Mouse (Mus musculus) hindbrain, postnatal 0 days (tissue): ENCODE measurements around the gene Nav2. TPM values are rescaled to one million over a fixed set of nuclear protein-coding genes. Genes with fewer than 3 reads are reported as not detected.

Experiments
- ATAC-seq: fragments of 200-750 bp; cut with Nextera tagmentation; 2 replicates; pipeline ENCODE4 v1.8.0; 2017; ENCODE audit warnings: mild to moderate bottlenecking, moderate TSS enrichment, moderate library complexity
- DNase-seq: peaks from one replicate; pipeline ENCODE4 v3.0.0-alpha.2; 2015; ENCODE audit warnings: low spot score
- H3K27ac ChIP-seq: fragments of 300-500 bp; sonication (generic); 2 replicates; pipeline ENCODE4 v1.5.1; 2014; ENCODE audit warnings: mild to moderate bottlenecking
- H3K27me3 ChIP-seq: fragments of 300-500 bp; sonication (generic); 2 replicates; pipeline ENCODE4 v1.6.1; 2014; ENCODE audit warnings: low read length, mixed read lengths; ENCODE audit not compliant: insufficient read depth
- H3K36me3 ChIP-seq: fragments of 300-500 bp; sonication (generic); 2 replicates; pipeline ENCODE4 v1.6.1; 2014; ENCODE audit warnings: low read length, mixed read lengths; ENCODE audit not compliant: insufficient read depth
- H3K4me1 ChIP-seq: fragments of 300-500 bp; sonication (generic); 2 replicates; pipeline ENCODE4 v1.6.1; 2014; ENCODE audit warnings: antibody characterized with exemption, low read length, mixed read lengths; ENCODE audit not compliant: insufficient read depth
- H3K4me2 ChIP-seq: fragments of 300-500 bp; sonication (generic); 2 replicates; pipeline ENCODE4 v1.6.1; 2014; ENCODE audit warnings: low read depth, mild to moderate bottlenecking, low read length, moderate library complexity, mixed read lengths
- H3K4me3 ChIP-seq: fragments of 300-500 bp; sonication (generic); 2 replicates; pipeline ENCODE4 v1.5.1; 2014; ENCODE audit warnings: low read length
- H3K9ac ChIP-seq: fragments of 300-500 bp; sonication (generic); replicated peaks from 2 replicates; pipeline ENCODE4 v1.6.1; 2014; ENCODE audit warnings: mild to moderate bottlenecking, low read length, moderate library complexity, mixed read lengths
- H3K9me3 ChIP-seq: fragments of 300-500 bp; sonication (generic); 2 replicates; pipeline ENCODE4 v1.6.1; 2016; ENCODE audit warnings: low read length, mixed read lengths
- CTCF ChIP-seq: IDR thresholded peaks from 2 replicates; pipeline ENCODE4 v1.5.1; 2016; ENCODE audit warnings: antibody characterized with exemption, control low read depth, low read depth
- WGBS: fragments of 180-500 bp; shearing (Covaris S2); extraction: QIAGEN DNeasy Blood & Tissue Kit; methylation state at CpG from one replicate; pipeline ENCODE4 v1.1.7; 2014; 5-methylcytosine and 5-hydroxymethylcytosine counted together
- polyA plus RNA-seq: library from polyadenylated mRNA; unstranded; fragments of >200 nt; fragmentation: Nextera tagmentation; extraction: Ambion mirVana; gene quantifications from 2 replicates; pipeline ENCODE4 v1.2.1, GENCODE M21; 2015
- total RNA-seq: library from RNA; depleted of rRNA; stranded (reverse); fragments of >200 nt; gene quantifications from 2 replicates; pipeline ENCODE4 v1.2.3, GENCODE M21; 2014

Gene Nav2
- total and polyA plus RNA-seq, 2 experiments from 2014 or later: 20.1 to 64.7 TPM

DNA sequence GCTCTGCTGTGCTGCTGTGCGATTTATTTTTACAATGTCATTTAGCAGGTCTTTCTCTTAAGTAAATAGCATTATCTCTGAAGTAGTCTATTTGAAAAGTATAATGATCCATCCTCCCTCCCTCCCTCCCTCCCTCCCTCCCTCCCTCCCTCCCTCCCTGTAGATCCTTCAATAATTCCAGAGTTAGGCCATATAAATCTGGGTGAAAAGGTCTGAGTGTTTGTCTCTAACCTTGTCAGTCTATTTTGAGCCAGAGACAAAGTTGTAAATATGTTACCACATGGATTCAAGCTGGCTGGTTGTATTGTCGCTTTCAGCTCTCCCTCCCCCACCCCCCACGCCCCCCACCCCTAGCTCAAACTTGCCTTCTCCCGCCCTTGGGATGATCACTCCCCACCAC is 619.4 kb downstream of the Nav2 start:
- WGBS: 23% methylated on average over 4 of the region's 4 CpGs
- DNase-seq (no peak), ATAC-seq (no peak)
- H3K4me1 ChIP-seq: 0 out of 2 replicates have a peak, but pooled peaks cover 5% of the 10 kb centered on the region
- H3K4me2 ChIP-seq: no peak overlapping the region
- H3K9ac ChIP-seq: no peak overlapping the region
- TF ChIP-seq CTCF: no peak
- no peaks in the 10 kb centered on the region for H3K36me3 ChIP-seq
- H3K4me3 ChIP-seq: no peak overlapping the region
- H3K27ac ChIP-seq: no peak overlapping the region
- H3K9me3 ChIP-seq: no peaks in the 10 kb centered on the region
- H3K27me3 ChIP-seq: no peaks in the 10 kb centered on the region

DNA sequence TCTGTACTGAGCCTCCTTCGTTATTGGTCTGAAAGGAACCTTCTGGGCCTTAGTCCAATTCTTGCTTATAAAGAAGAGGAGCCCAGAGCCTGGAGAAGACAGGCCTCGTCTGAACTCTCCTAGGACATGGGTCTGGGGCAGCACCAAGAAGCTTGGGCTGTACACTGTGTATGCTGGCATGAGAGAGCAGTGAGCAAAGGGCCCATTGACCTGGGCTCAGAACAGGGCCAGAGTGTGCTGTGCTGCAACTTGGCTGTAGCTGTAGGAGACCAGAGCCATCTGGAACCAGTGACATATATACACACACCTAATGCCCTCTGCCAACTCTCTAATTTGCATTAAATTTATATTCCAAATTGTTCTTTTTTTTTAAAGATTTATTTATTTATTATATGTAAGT is 621.0 kb downstream of the Nav2 start:
- Histone ChIP-seq H3K4me2 (no peak overlapping the region), H3K9me3 (no peaks in the 10 kb centered on the region), H3K4me3 (no peak overlapping the region), H3K27me3 (no peaks in the 10 kb centered on the region), H3K36me3 (no peaks in the 10 kb centered on the region), H3K4me1 (no peaks in the 10 kb centered on the region), H3K27ac (no peak overlapping the region), H3K9ac (no peak overlapping the region)
- 58% methylated on average over 2 of the region's 2 CpGs for WGBS
- TF ChIP-seq CTCF: no peak
- DNase-seq: no peak
- ATAC-seq: no peak

DNA sequence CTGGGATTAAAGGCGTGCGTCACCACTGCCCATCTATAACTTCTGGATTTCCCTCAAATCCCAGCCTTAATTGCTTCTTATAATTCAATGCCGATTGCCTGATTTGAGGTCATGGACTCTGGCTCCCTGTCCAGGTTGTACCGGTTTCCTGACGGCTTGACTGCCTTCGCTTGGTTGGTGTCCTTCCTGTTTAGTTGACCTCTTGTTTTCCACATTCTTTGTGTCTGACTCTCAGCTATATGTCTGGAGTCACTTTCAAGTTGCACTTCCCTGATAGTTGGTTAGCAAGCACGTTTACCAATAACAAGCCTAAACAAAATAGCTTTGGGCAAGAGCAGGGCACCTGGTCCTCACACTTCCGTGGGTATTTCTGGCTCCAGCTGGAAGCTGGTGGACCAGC is 625.1 kb downstream of the Nav2 start:
- Histone ChIP-seq H3K4me1 (no peaks in the 10 kb centered on the region), H3K4me2 (no peak overlapping the region), H3K9ac (no peak overlapping the region), H3K27me3 (no peaks in the 10 kb centered on the region), H3K27ac (no peak overlapping the region), H3K9me3 (no peaks in the 10 kb centered on the region), H3K36me3 (0 out of 2 replicates have a peak, but pooled peaks cover 4% of the 10 kb centered on the region), H3K4me3 (no peak overlapping the region)
- no peak for TF ChIP-seq CTCF
- no peak for ATAC-seq
- 83% methylated on average over 8 of the region's 8 CpGs for WGBS
- DNase-seq: no peak

DNA sequence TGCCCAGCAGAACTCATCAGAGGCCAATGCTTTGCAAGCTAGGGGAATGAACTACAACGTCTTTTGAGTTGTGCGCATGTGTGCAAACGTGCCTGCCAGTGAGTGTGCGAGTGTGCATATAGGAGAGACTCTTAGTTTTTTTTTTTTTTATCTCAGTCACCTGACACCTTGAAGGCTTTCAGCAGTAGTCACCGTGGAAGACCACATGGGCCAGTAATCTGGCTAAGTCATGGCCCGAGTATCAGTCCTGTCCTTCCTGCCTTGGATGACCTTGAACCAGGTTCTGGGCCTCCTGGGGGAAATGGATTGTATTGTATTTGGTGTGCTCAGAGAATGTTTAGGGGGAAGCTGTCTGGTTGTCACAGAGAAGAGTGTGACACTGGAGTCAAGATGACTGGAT is 625.7 kb downstream of the Nav2 start:
- DNase-seq (no peak), ATAC-seq (no peak)
- no peaks in the 10 kb centered on the region for H3K27me3 ChIP-seq
- no peak overlapping the region for H3K27ac ChIP-seq
- H3K36me3 ChIP-seq: 0 out of 2 replicates have a peak, but pooled peaks cover 4% of the 10 kb centered on the region
- TF ChIP-seq CTCF: no peak
- H3K4me1 ChIP-seq: no peaks in the 10 kb centered on the region
- H3K9ac ChIP-seq: no peak overlapping the region
- WGBS: 86% methylated on average over 6 of the region's 6 CpGs
- no peak overlapping the region for H3K4me2 ChIP-seq
- no peaks in the 10 kb centered on the region for H3K9me3 ChIP-seq
- no peak overlapping the region for H3K4me3 ChIP-seq

DNA sequence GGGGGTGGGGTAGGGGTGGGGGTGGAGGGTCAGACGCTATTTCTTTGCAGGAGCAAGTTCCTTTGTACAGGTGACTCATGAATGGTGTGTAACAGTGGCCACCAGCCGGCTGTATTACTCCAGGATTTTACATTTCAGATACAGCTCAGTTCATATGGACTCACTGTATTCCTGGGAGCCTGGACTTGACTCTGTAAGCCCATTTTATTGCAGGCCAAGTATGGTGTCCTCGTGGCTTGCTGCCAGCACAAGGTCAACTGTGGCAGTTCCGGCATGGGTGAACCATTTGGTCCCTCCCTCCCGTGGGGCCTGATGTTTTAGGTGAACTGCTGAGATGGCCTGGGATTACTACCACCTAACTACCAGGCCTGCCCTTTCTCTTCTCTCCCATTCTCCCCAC is 629.8 kb downstream of the Nav2 start:
- ATAC-seq: no peak
- no peaks in the 10 kb centered on the region for H3K27me3 ChIP-seq
- WGBS: 72% methylated on average over 5 of the region's 5 CpGs
- H3K4me2 ChIP-seq: no peak overlapping the region
- H3K9ac ChIP-seq: no peak overlapping the region
- no peak for TF ChIP-seq CTCF
- no peaks in the 10 kb centered on the region for H3K9me3 ChIP-seq
- H3K4me1 ChIP-seq: no peaks in the 10 kb centered on the region
- H3K36me3 ChIP-seq: 0 out of 2 replicates have a peak, but pooled peaks cover 4% of the 10 kb centered on the region
- H3K27ac ChIP-seq: no peak overlapping the region
- DNase-seq: no peak
- no peak overlapping the region for H3K4me3 ChIP-seq

DNA sequence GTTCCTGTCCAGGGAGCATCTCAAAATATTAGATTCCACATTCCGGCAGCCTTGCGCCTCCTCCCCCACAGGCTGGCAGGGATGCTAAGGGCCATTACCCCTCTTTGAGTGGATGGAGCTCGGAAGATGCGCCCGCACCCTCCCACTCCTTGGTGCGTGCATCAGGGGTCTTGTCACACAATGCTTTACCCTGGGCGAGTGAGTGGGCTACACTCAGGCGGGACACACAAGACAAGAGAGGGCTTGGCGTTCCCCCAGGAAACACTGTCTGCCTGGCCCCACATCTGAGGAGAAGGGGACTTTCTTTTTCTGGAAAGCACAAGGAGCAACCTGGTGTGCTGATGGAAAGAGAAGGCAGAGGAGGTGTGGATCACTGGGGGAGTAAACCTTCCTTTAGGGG is 631.7 kb downstream of the Nav2 start:
- no peaks in the 10 kb centered on the region for H3K27me3 ChIP-seq
- H3K4me1 ChIP-seq: peaks cover 6% of the 10 kb centered on the region; the same call in 1 of the 2 replicates
- no peaks in the 10 kb centered on the region for H3K9me3 ChIP-seq
- no peak overlapping the region for H3K4me2 ChIP-seq
- H3K4me3 ChIP-seq: no peak overlapping the region
- H3K27ac ChIP-seq: no peak overlapping the region
- ATAC-seq: no peak
- no peak for DNase-seq
- TF ChIP-seq CTCF: no peak
- no peak overlapping the region for H3K9ac ChIP-seq
- 0 out of 2 replicates have a peak, but pooled peaks cover 4% of the 10 kb centered on the region for H3K36me3 ChIP-seq
- 44% methylated on average over 9 of the region's 9 CpGs for WGBS

DNA sequence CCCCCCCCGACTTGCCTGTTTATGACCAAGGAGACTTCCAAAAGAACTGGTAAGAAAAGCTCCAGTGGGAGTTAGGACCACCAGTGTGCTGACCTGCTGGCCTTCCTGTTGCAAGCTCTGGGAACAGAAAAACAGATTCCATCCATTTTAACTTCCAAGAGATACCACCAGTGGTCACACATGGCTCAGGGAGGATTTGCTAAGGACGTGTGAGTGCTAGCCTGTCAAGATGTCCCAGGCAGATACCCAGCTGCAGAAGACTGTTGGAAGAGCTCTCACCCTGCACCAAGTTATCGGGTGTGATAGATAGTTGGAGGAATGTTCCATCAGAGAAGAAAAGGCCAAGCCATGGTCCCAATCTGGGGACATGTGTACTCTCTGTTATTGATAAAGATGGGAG is 633.6 kb downstream of the Nav2 start:
- Histone ChIP-seq H3K4me1 (peaks cover 8% of the 10 kb centered on the region; the same call in 1 of the 2 replicates), H3K27ac (no peak overlapping the region), H3K4me3 (no peak overlapping the region), H3K4me2 (no peak overlapping the region), H3K36me3 (no peaks in the 10 kb centered on the region), H3K9ac (no peak overlapping the region), H3K27me3 (no peaks in the 10 kb centered on the region), H3K9me3 (no peaks in the 10 kb centered on the region)
- DNase-seq (no peak), ATAC-seq (no peak)
- WGBS: 98% methylated on average over 3 of the region's 3 CpGs
- no peak for TF ChIP-seq CTCF
